Mouse (Mus musculus) spleen, adult 2 months (tissue): ENCODE measurements around the gene Ly6f.

ENCODE experiments used
- CTCF ChIP-seq: fragments of 200-500 bp; IDR thresholded peaks from 2 replicates; pipeline ENCODE4 v1.5.1; 2011; ENCODE audit warnings: mild to moderate bottlenecking, inconsistent platforms; ENCODE audit not compliant: insufficient read depth, insufficient read length, insufficient replicate concordance; ENCODE audit errors: extremely low read depth
- POLR2A ChIP-seq: fragments of 200-500 bp; IDR thresholded peaks from 2 replicates; pipeline ENCODE4 v1.6.1; 2011; ENCODE audit warnings: low read depth, low read length, inconsistent platforms

GRCm38 (mm10) chr15:75318584-75318983, 50.4 kb downstream of the Ly6f start:
- TF ChIP-seq POLR2A (no peak), CTCF (no peak)
